Mouse (Mus musculus) G1E-ER4 (cell line): ENCODE measurements around the gene Trpm2. TPM values are rescaled to one million over a fixed set of nuclear protein-coding genes. Genes with fewer than 3 reads are reported as not detected.

ENCODE experiments used
- GATA1 ChIP-seq: IDR thresholded peaks from one replicate; pipeline ENCODE4 v1.8.0; 2012; ENCODE audit warnings: low read length, inconsistent platforms
- polyA plus RNA-seq: library from polyadenylated mRNA; stranded (reverse); fragments of >175 nt; gene quantifications from 2 replicates; pipeline ENCODE4 v1.2.3, GENCODE M21; 2012

Trpm2 gene
- polyA plus RNA-seq, 1 experiment = not detected

DNA sequence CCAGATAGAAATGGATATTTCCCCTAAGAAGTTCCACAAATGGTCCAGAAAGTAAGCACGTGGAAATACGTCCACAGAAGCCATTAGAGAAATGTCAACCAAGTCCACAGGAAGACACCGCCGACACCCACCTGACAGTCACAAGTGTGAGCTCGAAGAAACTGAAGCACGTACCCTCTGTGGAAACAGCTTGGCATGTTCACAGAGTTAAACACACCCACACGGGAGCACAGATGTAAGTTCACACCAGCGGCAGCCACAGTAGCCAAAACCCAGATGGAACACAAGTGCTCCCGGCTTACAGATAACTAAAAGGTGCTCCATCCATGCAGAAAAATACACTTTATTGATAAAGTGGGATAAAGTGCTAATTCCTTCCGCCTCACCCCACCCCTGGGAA is 43.0 kb downstream of the Trpm2 start:
- no peak for TF ChIP-seq GATA1

DNA sequence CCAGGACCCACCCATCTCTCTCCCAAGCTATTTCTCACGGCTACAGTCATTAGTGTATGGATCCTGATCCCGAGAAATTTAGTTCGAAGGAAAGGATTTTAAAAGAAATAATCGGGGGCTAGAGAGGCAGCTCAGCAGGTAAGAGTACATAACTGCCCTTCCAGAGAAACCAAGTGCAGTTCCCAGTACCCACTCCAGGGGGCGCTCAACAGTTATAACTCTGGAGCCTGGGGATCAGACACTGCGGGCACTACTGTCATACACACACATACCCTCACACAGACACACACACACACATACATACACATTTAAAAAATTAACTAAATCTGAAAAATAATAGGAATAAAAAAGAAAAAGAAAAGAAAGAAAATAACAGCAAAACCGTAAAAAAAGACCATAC is 44.2 kb downstream of the Trpm2 start:
- no peak for TF ChIP-seq GATA1

DNA sequence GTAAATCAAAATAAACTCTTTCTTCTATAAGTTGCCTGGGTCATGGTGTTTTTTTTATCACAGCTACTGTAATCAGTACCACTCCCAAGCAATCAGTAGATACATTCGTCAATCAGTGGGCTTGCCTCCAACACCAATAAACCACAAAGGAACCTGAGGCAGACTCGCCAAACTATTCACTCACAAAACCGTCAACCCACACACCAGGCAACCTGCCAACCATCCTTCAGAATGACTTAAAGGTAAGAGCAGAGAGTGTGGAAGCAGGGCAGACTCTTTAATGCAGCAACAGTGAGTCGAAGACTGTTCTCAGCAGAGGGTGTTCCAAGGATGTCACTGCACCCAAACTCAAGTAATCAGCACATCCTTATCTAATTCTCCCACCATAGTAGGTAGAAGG is 47.7 kb downstream of the Trpm2 start:
- no peak for TF ChIP-seq GATA1

DNA sequence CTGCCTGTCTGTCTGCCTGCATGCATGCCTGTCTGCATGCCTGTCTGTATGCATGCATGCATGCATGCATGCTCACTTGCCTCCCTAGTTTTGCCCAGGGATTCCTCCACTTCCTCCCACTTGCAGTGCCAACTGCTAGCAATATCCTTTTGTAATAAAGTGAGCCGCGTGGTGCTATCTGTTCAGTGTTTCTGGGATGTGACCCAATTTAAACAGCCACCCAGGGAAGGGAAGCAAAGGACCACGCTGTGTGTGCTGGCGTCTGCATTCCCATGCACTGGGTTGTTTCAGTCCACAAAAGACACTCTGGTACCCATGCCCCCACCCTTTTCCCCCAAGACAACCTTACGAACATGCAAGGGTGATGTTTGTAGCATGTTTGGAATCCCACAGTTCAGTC is 49.4 kb downstream of the Trpm2 start:
- TF ChIP-seq GATA1 = no peak

DNA sequence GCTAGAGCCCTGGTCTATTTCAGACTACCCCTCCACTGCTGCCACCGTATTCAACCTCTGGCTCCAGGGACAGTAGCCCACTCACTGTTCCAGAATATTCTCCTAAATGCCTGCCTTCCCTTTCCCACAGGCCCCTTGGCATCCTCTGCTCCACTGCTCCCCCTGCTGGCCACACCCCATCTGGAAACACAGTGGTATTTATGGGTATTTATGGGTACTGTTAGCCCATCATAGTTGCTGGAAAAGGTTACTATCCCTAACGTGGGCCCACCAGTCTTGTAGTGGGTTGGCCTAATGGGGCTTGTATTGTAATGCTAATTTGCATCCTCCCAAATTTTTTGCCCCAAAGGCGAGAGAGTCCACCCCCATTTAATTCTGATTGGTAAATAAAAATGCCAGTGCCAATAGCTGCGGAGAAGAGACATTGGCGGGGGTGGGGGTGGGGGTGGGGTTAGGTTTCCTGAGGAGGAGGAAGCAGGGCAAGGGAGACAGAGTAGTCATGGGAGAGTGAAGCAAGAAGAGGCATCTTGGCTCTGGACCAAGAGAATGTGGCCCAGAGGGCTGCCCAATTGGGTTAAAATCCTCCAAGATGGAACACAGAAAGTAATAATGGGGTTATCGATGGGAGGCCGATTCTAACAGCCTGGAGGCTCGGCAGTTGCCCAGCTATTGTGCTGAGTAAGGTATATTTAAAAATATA is 53.6 kb downstream of the Trpm2 start:
- TF ChIP-seq GATA1 = no peak

DNA sequence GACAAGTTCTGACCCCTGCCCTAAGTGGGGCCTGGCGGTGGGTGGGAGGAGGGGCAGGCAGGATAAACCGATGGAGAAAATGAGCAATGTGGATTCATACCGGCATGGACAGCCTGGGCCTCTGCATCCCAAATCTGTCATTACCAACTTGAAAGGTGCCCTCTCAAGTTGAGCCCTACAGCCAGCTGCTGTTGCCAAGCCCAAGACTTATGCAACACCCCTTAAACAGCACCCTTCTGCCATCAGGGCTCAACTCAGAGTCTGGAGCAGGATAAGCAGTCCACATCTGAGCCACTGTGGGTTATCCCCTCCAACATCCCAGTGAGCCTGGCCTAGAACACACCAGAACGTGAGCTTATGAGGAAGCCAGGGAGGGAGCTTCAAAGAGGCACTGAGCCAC is 57.1 kb downstream of the Trpm2 start:
- no peak for TF ChIP-seq GATA1

DNA sequence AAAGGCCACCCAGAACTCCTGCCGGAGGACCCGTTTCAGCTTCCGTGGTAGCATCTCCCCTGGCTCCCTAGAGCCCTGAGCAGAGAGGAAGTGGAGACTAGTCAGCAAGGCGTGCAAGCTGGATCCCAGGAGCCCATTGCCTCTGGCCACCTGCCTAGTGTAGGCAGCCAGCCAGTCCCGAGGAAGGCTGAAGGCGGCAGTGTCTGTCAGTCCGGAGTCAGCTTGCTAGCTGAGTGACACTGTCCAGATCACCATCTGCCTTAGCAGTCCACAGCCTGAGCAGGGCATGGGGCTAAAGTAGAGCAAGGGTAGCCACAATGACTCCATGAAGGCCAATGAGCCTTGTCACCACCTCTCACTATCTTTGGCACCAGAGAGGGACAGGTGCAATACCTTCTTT is 57.8 kb downstream of the Trpm2 start:
- no peak for TF ChIP-seq GATA1

DNA sequence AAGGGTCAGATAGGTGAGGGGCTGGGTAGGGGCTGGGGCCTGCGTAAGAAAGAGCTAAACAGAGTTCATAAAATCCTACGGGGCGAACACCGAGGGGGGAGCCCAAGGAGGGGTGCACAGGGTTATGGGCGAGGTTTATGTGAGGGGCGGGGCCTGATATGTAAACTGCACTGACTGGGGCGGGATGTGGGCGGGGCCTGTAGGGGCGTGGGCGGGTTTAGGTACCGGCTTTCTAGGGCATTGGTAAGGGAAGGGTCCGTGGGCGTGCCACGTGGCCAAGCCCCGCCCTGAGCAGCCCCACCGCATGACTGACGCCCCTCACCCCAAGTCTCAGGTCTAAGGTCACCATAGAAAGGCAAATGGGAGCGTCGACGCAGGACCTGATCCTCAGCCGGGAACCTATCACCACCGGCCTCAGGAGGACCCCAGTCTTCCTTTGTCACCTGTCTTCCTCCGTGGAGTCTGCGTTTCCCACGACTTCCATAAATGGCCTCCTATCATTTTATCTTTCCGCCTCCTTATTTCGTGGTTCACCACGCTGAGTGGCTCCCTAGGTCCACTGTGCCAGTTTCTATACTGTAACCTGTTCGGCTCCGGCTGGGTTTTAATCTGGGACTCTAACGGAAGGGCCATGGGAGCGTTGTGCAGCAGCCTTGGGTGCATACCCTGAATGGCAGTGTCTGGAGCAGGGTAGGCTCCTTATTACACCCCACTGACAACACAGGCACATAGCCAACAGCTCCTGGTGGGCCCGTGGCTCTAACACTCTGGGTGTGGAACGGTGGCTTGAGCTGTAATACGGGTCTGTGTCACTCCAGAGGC is 67.3 kb downstream of the Trpm2 start:
- TF ChIP-seq GATA1 = no peak

DNA sequence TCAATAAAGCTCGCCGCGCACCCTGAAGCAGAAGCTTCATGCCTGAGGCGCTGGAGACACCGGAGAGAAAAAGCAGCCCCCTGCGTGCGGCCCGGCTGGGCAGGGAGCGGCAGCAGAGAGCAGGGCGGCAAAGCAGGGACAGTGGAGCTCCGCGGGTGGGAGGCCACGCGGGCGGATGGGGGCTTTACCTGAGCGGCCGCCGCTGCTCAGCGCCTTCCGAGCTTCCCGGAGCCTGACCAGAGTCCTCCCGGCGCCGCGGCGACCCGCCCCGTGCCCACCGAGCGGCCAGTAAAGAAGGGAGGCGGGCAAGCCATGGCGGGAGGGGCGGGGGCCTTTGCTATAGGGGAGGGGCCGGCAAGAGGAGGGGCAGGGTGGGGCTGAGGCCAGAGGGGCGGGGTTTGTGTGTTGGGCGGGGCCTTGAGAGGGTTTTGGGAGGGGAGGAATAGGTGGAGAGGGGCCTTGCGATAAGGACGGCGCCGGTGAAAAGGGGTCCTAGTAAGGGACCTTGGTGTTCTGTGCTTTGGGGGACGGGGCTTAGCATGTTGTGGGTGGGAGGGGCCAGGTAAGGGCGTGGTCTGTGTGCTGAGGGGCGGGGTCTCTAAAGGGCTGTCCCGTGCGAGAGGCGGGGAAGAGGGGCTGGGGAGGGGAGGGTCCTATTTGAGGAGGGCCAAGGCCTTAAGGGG is 68.0 kb downstream of the Trpm2 start, which contains the start of gene Lrrc3:
Gene Lrrc3 (minus strand): TSS at position 326 of the 683 bp plus-strand sequence.
- no peak for TF ChIP-seq GATA1

DNA sequence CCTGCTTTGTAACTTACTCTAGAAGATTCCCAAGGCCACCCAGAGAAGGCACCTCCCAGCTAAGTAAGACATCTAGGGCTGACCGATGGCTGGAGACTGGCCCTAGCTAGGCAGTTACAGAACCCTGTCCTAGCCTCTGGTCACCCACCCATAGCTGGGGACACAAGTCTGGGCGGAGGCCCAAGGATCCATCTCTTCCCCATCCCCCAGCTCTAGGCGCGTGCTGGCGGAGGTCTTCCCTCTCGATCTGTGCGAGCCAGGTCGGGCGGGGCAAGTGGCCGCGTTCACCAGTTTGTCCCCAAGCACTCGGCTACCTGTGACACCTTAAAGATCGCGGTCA is 68.5 kb downstream of the Trpm2 start:
- TF ChIP-seq GATA1 = no peak

DNA sequence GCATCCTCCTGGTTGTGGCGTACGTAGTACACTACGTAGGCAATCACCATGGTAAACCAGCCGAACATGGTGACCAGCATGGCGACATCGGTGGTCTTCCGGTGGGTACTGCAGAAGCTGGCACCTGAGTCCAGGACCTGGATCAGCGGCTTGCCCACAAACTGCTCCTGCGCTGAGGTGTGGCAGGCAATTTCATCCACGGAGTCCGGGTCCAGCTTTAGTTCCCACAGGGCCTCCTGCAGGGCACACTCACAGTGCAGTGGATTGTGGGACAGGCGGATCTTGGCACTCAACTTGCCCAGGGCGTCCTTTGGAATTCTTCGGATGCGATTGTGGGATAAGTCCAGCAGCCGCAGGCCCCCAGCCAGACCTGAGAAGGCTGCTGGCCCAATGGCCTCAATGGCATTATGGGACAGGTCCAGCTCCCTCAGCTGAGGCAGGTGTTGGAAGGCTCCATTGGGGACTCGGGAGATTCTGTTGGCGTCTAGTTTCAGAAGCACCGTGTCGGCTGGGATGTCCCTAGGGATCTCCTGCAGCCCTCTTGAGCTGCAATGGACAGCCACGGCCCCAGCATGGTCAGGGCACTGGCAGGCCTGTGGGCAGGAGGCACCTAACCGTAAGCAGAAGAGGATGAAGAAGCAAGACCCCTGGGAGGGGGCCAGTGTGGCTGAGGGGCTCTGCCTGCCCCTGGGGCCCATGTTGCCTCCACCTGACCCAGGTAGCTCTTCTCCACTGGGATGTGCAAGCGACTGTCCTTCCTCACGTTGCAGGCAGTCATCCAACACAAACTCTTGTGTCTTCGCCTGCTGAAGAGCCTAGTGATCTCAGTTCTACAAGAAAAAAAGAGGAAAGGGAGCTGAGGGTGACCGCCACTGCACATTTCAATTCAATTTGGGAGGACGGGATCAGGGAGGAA is 69.2 kb downstream of the Trpm2 start:
- no peak for TF ChIP-seq GATA1

DNA sequence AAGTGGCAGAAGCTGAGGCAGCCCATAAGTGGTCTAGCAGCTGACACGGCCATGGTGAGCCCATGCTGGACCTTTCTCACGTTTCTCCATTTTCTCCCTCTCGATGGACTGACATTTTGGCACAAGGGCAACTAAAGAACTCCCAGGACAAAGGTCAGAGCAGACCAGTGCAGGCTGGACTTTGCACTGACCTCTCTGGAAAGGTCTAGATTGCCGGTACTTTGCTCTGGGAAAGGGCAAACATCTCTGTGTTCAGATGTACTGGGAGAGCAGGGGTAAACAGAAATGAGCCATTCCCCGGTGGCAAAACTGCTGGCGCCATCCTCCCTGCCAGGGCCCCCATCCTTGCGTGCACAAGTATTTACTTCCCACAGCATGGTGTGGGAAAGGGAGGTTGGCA is 70.2 kb downstream of the Trpm2 start:
- no peak for TF ChIP-seq GATA1

DNA sequence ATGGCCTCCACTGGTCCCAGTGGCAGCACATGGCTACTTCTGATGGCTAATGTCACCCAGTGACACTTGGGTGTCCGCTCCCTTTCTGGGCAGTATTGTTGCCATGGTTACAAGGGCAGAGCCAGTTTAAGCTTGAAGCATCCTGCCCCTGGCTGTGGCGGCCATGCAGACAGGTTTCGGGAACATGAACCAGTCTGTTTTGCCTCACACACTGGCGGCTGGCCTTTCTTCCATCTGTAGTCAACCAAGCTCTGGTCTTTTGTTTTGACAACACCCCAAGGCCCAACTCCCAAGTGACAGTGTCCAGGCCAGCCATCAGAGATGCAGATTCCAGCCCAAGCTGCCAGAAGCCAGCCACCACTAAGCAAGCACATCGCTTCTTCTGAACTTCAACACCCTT is 74.8 kb downstream of the Trpm2 start:
- no peak for TF ChIP-seq GATA1

DNA sequence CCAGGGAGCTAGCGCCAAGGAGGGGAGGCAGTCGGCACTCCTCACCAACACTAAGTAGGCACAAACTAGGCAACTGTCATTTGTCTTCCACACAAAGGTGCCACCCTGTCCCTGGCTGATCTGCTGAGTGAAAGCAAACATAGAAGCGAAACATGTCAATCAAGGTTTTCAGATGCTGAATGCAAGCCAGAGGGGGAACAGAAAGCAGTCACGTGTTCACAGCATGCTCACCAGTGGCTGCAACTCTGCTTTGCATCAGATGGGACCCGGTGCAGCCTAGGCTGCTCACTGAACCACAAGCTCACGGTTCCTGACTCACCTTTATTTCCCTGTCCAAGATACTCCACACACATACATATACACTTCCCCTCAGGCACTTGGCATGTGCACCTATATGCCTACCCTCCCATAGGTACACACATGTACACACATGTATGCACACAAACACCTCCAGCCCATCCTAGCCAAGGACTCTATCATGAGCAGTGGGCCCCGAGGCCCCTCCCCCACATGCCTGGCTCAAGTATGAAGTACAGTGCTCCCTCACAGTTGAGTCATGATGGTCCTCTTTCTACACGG is 79.3 kb downstream of the Trpm2 start:
- TF ChIP-seq GATA1 = no peak
